Mouse (Mus musculus) ES-Bruce4 (cell line): ENCODE measurements around the gene Csnk1g2.

ENCODE experiments used
- CTCF ChIP-seq: IDR thresholded peaks from one replicate; pipeline ENCODE4 v1.8.1; 2011; ENCODE audit warnings: low read depth, low read length
- EP300 ChIP-seq: IDR thresholded peaks from 2 replicates; pipeline ENCODE4 v1.6.1; 2011; ENCODE audit warnings: low read depth, low read length; ENCODE audit not compliant: insufficient read depth
- POLR2A ChIP-seq: IDR thresholded peaks from one replicate; pipeline ENCODE4 v1.8.1; 2011; ENCODE audit warnings: low read length; ENCODE audit not compliant: insufficient read depth

GRCm38 (mm10) chr10:80622661-80623456 lies at the start of gene Csnk1g2:
- TF ChIP-seq CTCF = no peak
- TF ChIP-seq POLR2A = no peak
- TF ChIP-seq EP300 = no peak
